Mouse (Mus musculus): Measurements from ENCODE around the gene Kif2c. TPM values are rescaled to one million over a fixed set of nuclear protein-coding genes. Genes with fewer than 3 reads are reported as not detected.

The Kif2c gene
- total RNA-seq (2014; fragmentation: Nextera tagmentation) (28.1 and 34.2 TPM in 2 replicates), total RNA-seq (2017) (28.9 and 29.6 TPM in 2 replicates)

DNA sequence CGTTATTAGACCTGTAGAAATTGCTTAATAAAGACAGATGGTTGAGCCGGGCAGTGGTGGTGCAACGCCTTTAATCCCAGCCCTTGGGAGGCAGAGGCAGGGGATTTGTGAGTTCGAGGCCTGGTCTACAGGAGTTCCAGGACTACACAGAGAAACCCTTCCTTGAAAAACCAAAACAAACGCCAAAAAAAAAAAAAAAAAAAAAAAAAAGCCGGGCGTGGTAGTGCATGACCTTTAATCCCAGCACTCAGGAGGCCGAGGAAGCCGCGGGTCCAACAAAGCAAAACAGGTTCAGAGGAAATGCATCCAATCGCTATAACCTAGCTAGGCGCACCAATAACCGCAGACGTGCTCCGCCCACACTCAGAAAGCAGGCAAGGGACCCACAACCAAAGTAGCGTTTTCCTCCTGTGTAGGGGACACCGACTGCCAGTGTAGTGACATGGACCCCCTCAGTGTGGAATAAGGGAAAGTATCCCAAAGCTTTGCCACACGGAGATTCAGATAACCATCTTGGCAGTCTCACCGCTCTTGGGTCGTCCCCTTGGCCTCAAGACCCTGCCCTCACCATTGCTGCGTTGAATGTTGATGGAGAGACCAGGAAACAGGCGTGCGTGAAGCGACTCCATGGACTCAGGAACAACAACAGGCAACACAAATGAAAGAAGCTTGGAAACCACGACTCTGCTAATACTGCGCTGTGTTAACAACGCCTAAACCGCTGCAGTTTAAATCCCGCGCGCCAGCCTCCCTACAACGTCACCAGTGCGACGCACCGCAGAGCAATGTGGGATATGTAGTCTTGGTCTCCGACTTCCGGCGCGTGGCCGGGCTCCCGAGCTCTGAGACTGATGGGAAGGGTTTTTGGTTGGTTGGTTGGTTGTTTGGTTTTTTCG is at the start of gene Kif2c:
Gene Kif2c, minus strand, starts transcription at position 777 of the 896 bp plus-strand sequence.
- peak; percentile 99 for ATAC-seq (replicated peaks; ENCODE audit: low FRiP score, low TSS enrichment, poor library complexity, severe bottlenecking)

GRCm38 (mm10) chr4:117231208-117231607 is 48.8 kb upstream of the Kif2c start:
- no peak for ATAC-seq (replicated peaks; ENCODE audit: low FRiP score, low TSS enrichment, poor library complexity, severe bottlenecking)

- 0 out of 2 replicates have a peak, but pooled peaks have one; percentile 51 for ATAC-seq (replicated peaks; ENCODE audit: low FRiP score, low TSS enrichment, poor library complexity, severe bottlenecking)
Observed at GRCm38 (mm10) chr4:117230331-117230730, 47.9 kb upstream of the Kif2c start.

DNA sequence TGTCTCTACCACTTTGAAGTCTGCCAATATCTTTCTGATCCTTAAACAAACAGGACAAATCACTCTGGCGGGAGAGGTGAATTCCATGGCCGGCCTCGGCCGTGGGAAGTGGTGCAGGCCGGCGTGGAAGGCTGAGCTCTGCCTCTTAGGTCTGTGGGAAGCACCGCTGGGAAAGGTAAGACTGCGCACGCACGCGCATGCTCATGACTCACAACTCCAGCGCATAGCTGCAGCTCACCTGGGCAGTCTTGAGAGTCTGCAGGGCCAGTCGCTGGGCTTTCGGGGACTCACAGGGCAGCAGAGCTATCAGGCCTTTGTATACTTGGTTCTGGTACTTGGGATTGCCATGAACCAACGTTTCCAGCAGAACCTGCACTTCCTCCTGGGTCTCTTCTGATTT is 47.2 kb upstream of the Kif2c start:
- ATAC-seq (replicated peaks; ENCODE audit: low FRiP score, low TSS enrichment, poor library complexity, severe bottlenecking), result no peak

GRCm38 (mm10) chr4:117225250-117225649 is 42.8 kb upstream of the Kif2c start:
- ATAC-seq (replicated peaks; ENCODE audit: low FRiP score, low TSS enrichment, poor library complexity, severe bottlenecking), result no peak

GRCm38 (mm10) chr4:117224122-117224521 is 41.7 kb upstream of the Kif2c start:
- ATAC-seq (replicated peaks; ENCODE audit: low FRiP score, low TSS enrichment, poor library complexity, severe bottlenecking), result no peak

GRCm38 (mm10) chr4:117223001-117223400 is 40.6 kb upstream of the Kif2c start:
- no peak for ATAC-seq (replicated peaks; ENCODE audit: low FRiP score, low TSS enrichment, poor library complexity, severe bottlenecking)

GRCm38 (mm10) chr4:117221836-117222235 is 39.4 kb upstream of the Kif2c start:
- no peak for ATAC-seq (replicated peaks; ENCODE audit: low FRiP score, low TSS enrichment, poor library complexity, severe bottlenecking)

DNA sequence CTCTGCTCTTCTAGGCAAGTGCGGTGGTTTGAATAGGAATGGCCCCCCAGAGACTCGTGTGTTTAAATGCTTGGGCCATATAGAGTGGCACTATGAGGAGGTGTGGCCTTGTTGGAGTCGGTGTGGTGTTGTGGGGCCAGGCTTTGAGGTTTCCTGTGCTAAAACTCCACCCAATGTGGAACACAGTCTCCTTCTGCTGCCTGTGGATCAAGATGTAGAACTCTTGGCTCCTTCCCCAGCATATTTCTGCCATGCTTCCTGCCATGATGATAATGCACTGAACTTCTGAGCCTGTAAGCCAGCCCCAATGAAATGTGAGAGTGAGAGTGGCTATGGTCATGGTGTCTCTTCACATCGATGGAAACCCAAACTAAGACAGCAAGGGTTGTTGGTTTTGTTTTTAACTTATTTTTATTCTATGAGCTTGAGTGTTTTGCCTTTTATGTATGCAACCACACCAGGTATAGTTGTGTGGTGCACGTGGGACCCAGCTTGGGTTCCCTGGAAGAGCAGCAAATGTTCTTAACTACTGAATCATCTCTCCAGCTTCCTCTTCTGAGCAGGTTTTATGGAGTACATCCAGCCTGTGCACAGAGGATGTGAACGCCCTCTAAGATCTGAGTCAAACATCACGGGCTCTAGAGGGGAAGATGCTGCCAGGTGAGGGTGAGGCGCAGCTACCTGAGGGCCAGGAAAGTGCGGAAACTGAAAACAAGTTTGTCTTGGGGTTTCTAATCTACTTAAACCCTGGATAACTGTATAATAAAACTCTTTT is 38.5 kb upstream of the Kif2c start:
- no peak for ATAC-seq (replicated peaks; ENCODE audit: low FRiP score, low TSS enrichment, poor library complexity, severe bottlenecking)

- peak; percentile 58; the same call in 1 of the 2 replicates for ATAC-seq (replicated peaks; ENCODE audit: low FRiP score, low TSS enrichment, poor library complexity, severe bottlenecking)
Observed at GRCm38 (mm10) chr4:117218517-117219219, 36.2 kb upstream of the Kif2c start.

DNA sequence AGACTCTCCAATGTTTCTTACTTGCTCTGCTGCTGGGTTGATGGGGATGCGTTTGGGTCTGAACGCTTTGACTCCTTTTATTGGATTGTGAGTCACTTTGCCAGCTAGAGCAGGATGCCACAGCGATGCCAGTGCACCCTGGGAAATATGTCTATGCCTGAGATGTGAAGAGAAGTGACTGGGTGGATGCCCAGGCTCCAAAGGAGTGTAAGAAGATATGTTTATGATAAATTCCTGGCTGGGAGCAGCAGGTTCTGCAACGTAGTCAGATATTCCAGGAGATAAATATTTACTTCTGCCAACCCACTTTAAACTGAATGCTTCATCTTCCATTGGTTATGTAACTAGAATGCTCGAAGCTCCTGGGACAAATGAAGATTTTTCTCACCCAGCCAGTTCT is 34.6 kb upstream of the Kif2c start:
- ATAC-seq (replicated peaks; ENCODE audit: low FRiP score, low TSS enrichment, poor library complexity, severe bottlenecking), result no peak

DNA sequence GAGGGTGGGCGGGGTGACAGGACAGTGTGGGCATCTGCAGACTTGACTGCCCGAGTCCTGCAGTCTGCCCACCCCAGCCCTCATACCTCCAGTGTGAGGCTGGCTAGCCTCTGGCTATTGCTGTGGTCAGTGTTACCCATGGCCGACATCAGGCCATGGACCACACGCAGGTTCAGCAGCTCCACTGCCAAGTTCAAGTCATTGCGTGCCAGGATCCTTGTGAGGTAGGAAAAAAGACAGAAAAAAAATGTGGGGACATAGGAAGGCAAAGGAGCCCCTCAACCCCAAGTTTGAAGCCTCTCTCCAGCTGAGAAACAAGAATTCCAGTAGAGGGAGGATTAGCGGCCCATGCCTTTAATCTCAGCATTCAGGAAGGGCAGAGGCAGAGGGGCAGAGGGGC is 31.8 kb upstream of the Kif2c start:
- ATAC-seq (replicated peaks; ENCODE audit: low FRiP score, low TSS enrichment, poor library complexity, severe bottlenecking), result no peak

DNA sequence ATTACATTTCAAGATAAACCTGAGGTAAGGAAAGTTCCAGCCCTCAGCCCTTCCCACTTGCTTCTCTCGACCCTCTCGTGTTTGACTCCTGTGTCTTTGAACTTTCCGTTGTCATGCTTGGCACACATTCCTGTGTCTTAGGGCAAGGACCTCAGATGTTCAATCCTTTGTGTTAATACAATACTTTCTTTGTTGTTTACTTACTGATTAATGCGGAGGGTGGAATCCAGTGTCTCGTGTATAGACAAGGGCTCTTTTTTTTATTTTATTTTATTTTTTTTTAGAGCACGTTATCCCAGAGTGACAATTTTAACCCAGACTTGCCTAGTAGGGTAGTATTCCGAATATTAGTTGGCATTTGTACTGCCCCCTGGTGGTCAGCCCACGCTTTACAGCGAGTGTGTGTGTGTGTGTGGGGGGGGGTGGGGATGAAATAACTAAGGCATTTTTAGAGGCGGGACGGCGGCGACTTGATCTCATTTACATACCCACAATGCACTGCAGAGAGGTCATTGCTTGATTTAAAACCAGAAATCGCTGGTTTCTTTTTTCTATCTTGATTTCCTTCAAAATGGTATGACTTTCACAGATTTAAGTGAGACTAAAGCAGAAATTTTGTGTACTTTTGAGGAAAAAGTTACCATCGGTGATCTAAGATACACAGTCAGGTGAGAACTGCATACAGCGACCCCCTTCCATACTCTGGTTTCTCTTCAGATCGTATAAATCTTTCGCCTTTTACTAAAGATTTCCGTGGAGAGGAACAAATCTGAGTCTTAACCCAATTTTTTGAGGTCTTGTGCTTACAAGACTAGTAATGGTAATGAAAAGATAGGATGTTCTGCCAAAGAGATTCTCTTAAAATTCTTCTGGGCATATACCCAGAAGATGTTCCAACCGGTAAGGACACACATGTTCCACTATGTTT is 28.0 kb upstream of the Kif2c start:
- peak; percentile 90 for ATAC-seq (replicated peaks; ENCODE audit: low FRiP score, low TSS enrichment, poor library complexity, severe bottlenecking)

DNA sequence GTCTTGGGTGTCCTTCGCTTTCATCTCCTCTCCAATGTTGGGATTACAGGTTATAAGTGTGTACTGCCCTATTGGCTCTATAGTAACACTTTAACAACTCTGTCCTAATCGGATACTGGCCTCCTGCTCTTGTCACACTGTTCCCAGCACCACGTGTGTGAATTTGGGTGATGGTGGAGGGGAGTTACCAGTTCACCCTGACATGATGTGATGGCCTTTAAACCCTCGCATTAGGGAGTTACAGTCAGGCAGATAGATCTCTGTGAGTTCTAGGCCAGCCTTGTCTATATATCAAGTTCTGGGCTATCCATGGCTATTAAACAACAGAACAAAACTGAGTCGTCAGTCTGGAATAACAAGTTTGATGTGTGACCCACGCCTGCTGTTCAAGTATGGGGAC is 27.2 kb upstream of the Kif2c start:
- no peak for ATAC-seq (replicated peaks; ENCODE audit: low FRiP score, low TSS enrichment, poor library complexity, severe bottlenecking)

- peak; percentile 24; the same call in 1 of the 2 replicates for ATAC-seq (replicated peaks; ENCODE audit: low FRiP score, low TSS enrichment, poor library complexity, severe bottlenecking)
Observed at GRCm38 (mm10) chr4:117202992-117203354, 20.5 kb upstream of the Kif2c start.

DNA sequence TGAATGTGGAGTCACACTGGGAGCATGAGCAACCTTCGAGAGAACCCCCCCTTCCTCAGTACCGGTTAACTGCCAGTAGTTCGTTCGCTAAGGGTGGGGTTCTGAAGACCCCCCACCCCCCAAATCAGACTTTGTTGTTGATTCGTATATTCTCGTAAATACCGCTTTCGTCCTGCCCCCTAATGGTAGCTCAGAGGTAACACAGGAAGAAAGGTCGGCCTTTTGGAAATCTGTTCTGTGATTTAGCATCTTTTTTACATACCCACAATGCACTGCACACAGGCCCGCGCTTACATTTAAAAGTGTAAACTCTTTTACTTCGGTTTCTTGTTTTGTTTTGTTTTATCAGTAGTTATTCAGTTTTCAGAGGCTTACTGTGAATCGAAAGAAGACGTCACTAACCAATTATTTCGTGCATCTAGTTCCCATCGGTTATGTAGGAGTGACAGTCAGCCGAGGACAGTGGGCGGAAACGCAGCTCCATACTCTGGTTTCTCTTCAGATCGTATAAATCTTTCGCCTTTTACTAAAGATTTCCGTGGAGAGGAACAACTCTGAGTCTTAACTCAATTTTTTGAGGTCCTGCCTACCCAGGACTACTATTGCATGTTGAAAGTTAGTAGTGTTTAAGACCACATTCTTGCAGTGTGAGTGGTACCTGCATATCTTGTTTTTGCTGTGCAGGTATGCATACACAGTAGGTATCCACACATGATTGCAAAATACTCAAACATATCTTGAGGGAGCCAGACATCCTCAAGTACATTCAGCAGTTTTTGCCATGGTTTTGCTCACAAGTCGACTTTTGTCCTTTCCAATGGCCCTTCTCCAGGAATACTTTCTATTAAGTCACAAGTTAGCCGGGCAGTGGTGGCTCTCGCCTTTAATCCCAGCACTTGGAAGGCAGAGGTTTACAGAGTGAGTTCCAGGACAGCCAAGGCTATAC is 19.9 kb upstream of the Kif2c start:
- ATAC-seq (replicated peaks; ENCODE audit: low FRiP score, low TSS enrichment, poor library complexity, severe bottlenecking), result peak; percentile 97

GRCm38 (mm10) chr4:117191804-117192203 is 9.4 kb upstream of the Kif2c start:
- ATAC-seq (replicated peaks; ENCODE audit: low FRiP score, low TSS enrichment, poor library complexity, severe bottlenecking), result no peak

GRCm38 (mm10) chr4:117190660-117191059 is 8.2 kb upstream of the Kif2c start:
- ATAC-seq (replicated peaks; ENCODE audit: low FRiP score, low TSS enrichment, poor library complexity, severe bottlenecking), result no peak
